Mouse (Mus musculus) kidney, embryonic 14.5 days (tissue): ENCODE data around the gene Ank3. TPM values are rescaled to one million over a fixed set of nuclear protein-coding genes. Genes with fewer than 3 reads are reported as not detected.

ENCODE experiments used
- ATAC-seq: fragments of 200-750 bp; cut with Nextera tagmentation; 2 replicates; pipeline ENCODE4 v1.8.0; 2017; ENCODE audit warnings: moderate number of reproducible peaks, mild to moderate bottlenecking, moderate TSS enrichment, moderate library complexity; ENCODE audit not compliant: low FRiP score, low TSS enrichment
- H3K27ac ChIP-seq: fragments of 300-500 bp; sonication (generic); 2 replicates; pipeline ENCODE4 v1.5.1; 2014; ENCODE audit warnings: low read depth, mild to moderate bottlenecking, low read length, moderate library complexity, mixed read lengths
- H3K27me3 ChIP-seq: fragments of 300-500 bp; sonication (generic); 2 replicates; pipeline ENCODE4 v1.6.1; 2014; ENCODE audit warnings: mild to moderate bottlenecking, low read length; ENCODE audit not compliant: control insufficient read depth, insufficient read depth
- H3K36me3 ChIP-seq: fragments of 300-500 bp; sonication (generic); 2 replicates; pipeline ENCODE4 v1.6.1; 2014; ENCODE audit warnings: low read length, mixed read lengths; ENCODE audit not compliant: control insufficient read depth, insufficient read depth
- H3K4me1 ChIP-seq: fragments of 300-500 bp; sonication (generic); 2 replicates; pipeline ENCODE4 v1.6.1; 2014; ENCODE audit warnings: low read length, mixed read lengths; ENCODE audit not compliant: control insufficient read depth, insufficient read depth
- H3K4me2 ChIP-seq: fragments of 300-500 bp; sonication (generic); replicated peaks from 2 replicates; pipeline ENCODE4 v1.6.1; 2014; ENCODE audit warnings: low read depth, mild to moderate bottlenecking, low read length
- H3K4me3 ChIP-seq: fragments of 300-500 bp; sonication (generic); 2 replicates; pipeline ENCODE4 v1.5.1; 2014; ENCODE audit warnings: mild to moderate bottlenecking, low read length
- H3K9ac ChIP-seq: fragments of 300-500 bp; sonication (generic); 2 replicates; pipeline ENCODE4 v1.6.1; 2014; ENCODE audit warnings: low read depth, mild to moderate bottlenecking, low read length, moderate library complexity
- H3K9me3 ChIP-seq: fragments of 300-500 bp; sonication (generic); 2 replicates; pipeline ENCODE4 v1.6.1; 2016; ENCODE audit warnings: low read length; ENCODE audit not compliant: control insufficient read depth
- WGBS: fragments of 180-500 bp; shearing (Covaris S2); extraction: QIAGEN DNeasy Blood & Tissue Kit; methylation state at CpG from one replicate; pipeline ENCODE4 v1.1.7; 2014; 5-methylcytosine and 5-hydroxymethylcytosine counted together
- polyA plus RNA-seq: library from polyadenylated mRNA; unstranded; fragments of >200 nt; fragmentation: Nextera tagmentation; extraction: Ambion mirVana; gene quantifications from 2 replicates; pipeline ENCODE4 v1.2.1, GENCODE M21; 2014

Gene Ank3
- polyA plus RNA-seq, 1 experiment from 2014 or later, result 48.9 TPM

DNA sequence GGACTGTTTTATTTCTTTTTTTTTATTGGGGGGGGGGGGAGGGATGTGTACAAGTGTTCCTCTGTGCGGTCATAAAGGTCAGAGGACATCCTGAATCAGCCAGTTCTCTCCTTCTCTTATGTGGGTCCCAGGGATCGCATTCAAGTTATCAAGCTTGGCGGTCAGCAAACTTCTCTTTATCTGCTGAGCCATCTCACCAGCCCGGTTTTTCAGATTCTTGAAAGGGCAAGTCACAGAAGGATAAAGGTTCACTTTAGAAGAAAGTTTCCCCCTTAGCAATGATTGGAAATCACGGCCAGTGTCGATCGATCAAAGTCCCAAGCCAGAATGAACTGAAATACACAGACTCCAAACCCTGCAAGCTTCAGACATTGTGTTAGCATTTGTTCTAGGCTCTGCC is 651.2 kb downstream of the Ank3 start:
- Histone ChIP-seq H3K4me2 (no peak overlapping the region), H3K27me3 (no peaks in the 10 kb centered on the region), H3K4me1 (no peaks in the 10 kb centered on the region), H3K27ac (no peak overlapping the region), H3K36me3 (no peaks in the 10 kb centered on the region), H3K4me3 (no peak overlapping the region), H3K9me3 (peaks cover 6% of the 10 kb centered on the region), H3K9ac (no peak overlapping the region)
- WGBS, result 79% methylated on average over 7 of the region's 7 CpGs
- no peak for ATAC-seq

DNA sequence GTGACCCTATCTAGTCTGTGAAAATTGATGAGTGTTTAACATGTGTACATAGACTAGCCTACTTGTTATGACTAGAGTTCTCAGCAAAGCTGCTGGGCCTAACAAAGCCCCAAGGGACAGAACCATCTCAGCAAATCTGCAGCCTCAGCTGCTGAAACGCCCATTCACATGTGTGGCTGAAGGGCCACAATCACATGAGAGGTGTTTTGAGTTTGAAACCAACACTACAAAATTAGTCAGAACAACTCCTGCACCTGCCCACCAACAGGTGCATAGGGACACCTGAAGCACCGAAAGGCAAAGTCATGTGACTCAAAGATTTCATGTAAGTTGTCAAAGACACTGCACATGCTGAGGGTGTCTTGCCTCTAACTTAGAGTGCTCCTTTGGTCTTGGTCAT is 656.7 kb downstream of the Ank3 start:
- no peak overlapping the region for H3K4me2 ChIP-seq
- no peak overlapping the region for H3K27ac ChIP-seq
- H3K36me3 ChIP-seq, result no peaks in the 10 kb centered on the region
- peaks cover 6% of the 10 kb centered on the region for H3K9me3 ChIP-seq
- no peaks in the 10 kb centered on the region for H3K27me3 ChIP-seq
- H3K4me3 ChIP-seq, result no peak overlapping the region
- H3K4me1 ChIP-seq, result no peaks in the 10 kb centered on the region
- no peak for ATAC-seq
- WGBS, result 86% methylated on average over 2 of the region's 2 CpGs
- no peak overlapping the region for H3K9ac ChIP-seq

DNA sequence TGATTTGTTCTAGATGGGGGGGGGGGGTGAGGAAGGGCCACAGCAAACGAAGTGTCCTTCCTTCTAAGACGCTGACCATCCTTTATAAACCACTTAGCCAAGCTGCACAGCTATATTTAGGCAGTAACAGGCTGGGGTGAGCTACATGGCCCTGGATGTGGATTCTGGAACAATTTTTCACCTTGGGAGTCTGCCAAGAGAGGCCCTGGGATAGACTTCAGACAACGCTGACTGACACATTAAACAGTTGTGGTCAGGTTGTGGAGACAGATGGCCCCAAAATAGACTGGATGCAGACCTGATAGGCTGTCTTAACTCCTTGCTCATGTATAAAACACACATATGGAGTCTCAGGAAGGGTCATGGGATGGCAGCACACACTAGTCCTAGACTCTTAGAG is 658.5 kb downstream of the Ank3 start:
- peak; percentile 68 for ATAC-seq
- 67% methylated on average over 3 of the region's 3 CpGs for WGBS
- no peaks in the 10 kb centered on the region for H3K27me3 ChIP-seq

DNA sequence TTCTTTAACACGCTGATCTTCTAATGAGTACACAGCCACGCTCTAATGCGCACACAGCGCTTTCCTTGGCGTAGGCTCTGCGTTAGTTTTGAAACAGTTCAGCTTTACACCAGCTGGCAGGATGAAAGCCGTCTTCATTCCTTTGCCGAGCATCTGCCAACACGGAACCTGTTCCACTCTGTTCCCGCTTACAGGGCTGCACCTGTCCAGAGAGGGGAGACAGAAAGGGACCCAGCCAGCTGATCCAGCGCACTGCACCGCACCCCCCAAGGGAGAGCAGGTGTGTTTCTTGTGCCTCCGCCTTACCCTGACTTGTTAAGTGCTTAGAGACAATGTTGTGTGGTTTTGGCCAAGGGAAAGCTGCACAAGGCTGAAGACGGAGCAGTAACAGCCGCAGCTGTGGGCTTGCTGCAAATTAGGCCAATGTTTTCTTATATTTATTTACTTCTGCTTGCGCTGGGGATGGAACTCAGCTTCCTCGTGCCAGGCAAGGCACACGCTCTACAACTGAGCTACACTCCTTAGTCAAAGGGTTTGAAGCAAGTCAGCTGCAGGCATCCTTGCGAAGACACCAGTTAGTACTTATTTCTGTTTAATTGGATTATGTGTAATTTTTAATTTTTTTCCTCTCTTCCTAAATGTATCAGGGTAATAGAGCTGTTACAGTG is 661.6 kb downstream of the Ank3 start:
- Histone ChIP-seq H3K9me3 (no peaks in the 10 kb centered on the region), H3K27ac (no peak overlapping the region), H3K36me3 (no peaks in the 10 kb centered on the region), H3K9ac (no peak overlapping the region), H3K4me3 (no peak overlapping the region), H3K4me2 (no peak overlapping the region), H3K27me3 (no peaks in the 10 kb centered on the region), H3K4me1 (no peaks in the 10 kb centered on the region)
- ATAC-seq, result peak; percentile 49; the same call in 1 of the 2 replicates
- 67% methylated on average over 19 of the region's 19 CpGs for WGBS

More for the DNA sequence above, 658.5 kb downstream of the Ank3 start:
- H3K9ac ChIP-seq, result no peak overlapping the region
- H3K4me1 ChIP-seq, result no peaks in the 10 kb centered on the region
- H3K4me2 ChIP-seq, result no peak overlapping the region
- peaks cover 6% of the 10 kb centered on the region for H3K9me3 ChIP-seq
- H3K36me3 ChIP-seq, result no peaks in the 10 kb centered on the region
- no peak overlapping the region for H3K4me3 ChIP-seq
- H3K27ac ChIP-seq, result no peak overlapping the region

DNA sequence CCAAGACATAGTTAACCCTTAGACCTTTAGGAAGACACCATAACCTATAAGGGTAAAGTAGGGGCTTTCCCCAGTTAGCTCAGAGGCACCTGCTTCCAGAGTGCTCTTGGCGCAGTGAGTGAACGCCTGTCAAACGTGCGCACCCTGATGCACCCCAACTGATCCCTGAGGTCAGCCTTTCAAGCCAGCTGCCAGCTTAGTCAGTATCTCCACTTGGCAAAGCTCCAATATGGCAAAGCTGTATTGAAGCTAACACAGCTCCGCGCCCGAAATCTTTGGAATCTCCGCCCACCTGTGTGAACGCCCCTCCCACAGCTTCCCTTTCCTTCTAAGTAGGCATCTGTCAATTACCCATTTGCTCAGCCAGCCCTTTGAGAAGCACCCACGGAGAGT is 662.1 kb downstream of the Ank3 start:
- ATAC-seq, result peak; percentile 55; the same call in 1 of the 2 replicates
- H3K36me3 ChIP-seq, result no peaks in the 10 kb centered on the region
- no peak overlapping the region for H3K4me2 ChIP-seq
- WGBS, result 39% methylated on average over 10 of the region's 10 CpGs
- no peak overlapping the region for H3K27ac ChIP-seq
- H3K9me3 ChIP-seq, result no peaks in the 10 kb centered on the region
- H3K9ac ChIP-seq, result no peak overlapping the region
- H3K27me3 ChIP-seq, result no peaks in the 10 kb centered on the region
- H3K4me1 ChIP-seq, result no peaks in the 10 kb centered on the region
- H3K4me3 ChIP-seq, result no peak overlapping the region

DNA sequence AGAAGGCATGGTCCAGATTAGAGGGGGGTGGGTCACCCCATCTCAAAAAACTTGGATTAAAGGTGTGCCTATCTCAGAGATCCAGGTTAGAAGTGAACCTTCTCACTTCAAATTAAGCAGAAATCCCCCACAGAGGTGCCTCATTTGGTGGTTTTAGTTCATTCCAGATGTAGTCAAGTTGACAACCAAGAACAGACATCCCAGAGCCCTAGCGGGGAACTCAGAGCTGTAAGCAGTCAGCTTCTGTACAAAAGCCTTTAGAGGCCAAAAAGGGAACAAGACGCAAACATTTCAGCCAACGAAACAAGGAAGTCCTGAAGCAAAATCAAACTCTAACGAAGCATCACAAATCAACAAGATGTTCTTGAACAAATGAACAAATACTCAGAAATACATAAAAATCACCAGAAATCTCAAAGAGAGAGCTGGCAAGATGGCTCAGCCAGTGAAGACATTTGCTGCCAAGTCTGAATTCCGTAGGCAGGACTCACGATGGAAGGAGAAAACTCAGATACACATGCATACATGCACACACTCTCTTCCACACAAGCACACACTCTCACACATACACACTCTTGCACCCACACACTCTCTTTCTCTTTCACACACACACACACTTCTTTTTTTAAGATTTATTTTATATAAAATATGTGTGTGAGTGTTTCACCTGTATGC is 665.4 kb downstream of the Ank3 start:
- H3K36me3 ChIP-seq, result no peaks in the 10 kb centered on the region
- no peak overlapping the region for H3K4me2 ChIP-seq
- no peaks in the 10 kb centered on the region for H3K27me3 ChIP-seq
- ATAC-seq, result no peak
- H3K4me1 ChIP-seq, result no peaks in the 10 kb centered on the region
- 96% methylated on average over 6 of the region's 6 CpGs for WGBS
- no peak overlapping the region for H3K9ac ChIP-seq
- no peak overlapping the region for H3K4me3 ChIP-seq
- H3K27ac ChIP-seq, result no peak overlapping the region
- H3K9me3 ChIP-seq, result no peaks in the 10 kb centered on the region

DNA sequence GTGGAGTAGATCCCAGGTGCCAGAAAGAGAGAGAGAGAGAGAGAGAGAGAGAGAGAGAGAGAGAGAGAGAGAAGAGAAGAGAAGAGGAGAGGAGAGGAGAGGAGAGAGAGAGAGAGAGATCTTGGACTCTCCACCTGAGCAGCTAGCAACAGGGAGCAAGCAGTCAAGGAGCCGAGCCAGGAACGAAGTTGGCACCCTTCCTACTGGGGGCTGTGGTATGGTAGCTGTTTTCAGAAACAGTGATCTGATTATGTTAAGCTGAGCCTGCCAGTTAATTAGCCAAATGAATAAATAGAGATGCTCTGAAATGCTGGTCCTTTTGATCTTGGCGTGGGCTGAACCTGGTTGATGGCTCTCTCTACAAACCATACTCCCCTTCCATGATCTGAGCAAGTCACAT is 666.6 kb downstream of the Ank3 start:
- no peak overlapping the region for H3K4me2 ChIP-seq
- no peak overlapping the region for H3K9ac ChIP-seq
- H3K36me3 ChIP-seq, result no peaks in the 10 kb centered on the region
- H3K4me1 ChIP-seq, result no peaks in the 10 kb centered on the region
- WGBS, result 86% methylated on average over 3 of the region's 3 CpGs
- H3K27ac ChIP-seq, result no peak overlapping the region
- no peak for ATAC-seq
- no peak overlapping the region for H3K4me3 ChIP-seq
- no peaks in the 10 kb centered on the region for H3K9me3 ChIP-seq
- H3K27me3 ChIP-seq, result no peaks in the 10 kb centered on the region

DNA sequence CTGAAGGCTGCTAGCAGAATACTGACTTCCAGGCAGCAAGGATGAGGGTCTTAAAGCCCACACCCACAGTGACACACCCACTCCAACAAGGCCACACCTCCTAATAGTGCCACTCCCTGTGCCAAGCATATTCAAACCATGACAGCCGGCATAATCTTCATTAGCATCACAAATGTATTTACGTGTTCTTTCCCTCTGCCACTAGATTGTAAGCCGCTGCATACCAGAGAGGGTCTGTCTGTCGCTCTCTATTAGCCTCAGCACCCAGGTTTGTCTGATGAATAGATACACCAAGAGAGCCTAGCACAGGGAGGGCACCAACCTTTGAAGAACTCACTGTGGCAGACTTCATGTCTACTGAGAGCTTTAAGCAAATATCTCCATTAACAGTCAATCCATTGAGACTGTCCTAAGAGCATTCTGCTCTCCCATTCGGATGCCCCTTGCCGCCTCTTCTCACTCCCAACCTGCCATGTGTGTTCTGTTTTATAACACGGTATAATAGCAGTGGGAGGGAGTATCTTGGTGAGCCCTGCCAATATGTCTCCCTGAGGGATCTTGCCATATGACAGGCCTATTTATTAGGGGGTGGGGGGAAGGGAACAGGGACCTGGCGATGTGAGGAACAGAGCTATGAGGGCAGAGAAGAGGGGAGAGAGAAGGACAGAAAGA is 668.1 kb downstream of the Ank3 start:
- Histone ChIP-seq H3K4me1 (no peaks in the 10 kb centered on the region), H3K4me2 (no peak overlapping the region), H3K9ac (no peak overlapping the region), H3K27me3 (no peaks in the 10 kb centered on the region), H3K36me3 (no peaks in the 10 kb centered on the region), H3K27ac (no peak overlapping the region), H3K4me3 (no peak overlapping the region), H3K9me3 (no peaks in the 10 kb centered on the region)
- no peak for ATAC-seq
- 59% methylated on average over 8 of the region's 8 CpGs for WGBS
